Mouse (Mus musculus): ENCODE results near the gene 1700025G04Rik.

DNA sequence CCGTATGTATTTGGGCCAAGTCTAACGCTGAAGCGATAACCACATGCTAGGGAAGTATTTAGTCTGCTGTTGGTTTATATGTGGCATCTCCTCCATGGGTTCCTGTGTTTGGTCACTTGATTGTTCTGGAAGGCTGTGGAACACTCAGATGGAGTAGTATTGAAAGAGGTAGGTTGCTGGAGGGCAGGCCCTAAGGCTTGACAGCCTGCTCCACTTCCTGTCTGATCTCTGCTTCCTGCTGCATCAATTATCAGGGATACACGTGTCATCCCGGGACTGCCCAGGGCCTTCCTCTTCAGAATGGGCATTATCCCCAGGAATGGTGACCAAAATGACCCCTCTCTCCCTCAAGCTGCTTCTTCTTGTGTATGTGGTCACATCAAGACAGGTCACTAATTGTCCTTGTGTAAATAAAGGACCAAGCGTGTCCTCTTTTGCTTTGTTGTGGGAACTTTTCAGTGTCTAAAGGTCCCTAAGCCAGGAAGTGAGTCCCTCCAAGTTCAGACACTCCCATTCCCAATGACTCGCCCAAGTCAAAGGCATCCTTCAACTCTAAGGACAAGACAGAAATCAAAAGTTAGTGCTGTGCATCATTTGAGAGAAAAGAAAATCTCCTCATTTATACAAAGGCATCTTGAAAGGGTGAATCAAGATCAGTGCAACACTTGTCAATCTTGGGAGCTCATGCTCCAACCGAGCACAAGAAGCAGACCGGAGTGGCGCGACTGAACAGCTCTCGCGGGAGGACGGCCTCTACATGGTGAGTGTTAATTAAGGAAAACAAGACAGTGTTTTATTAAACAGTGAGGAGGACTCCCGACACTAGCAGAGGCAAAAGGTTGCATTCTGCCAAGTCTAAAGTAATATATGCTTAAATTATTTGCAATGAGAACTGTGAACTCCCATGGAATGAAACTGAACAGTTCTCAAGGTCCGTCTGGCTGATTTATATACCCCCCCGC is 114.2 kb downstream of the 1700025G04Rik start:
- TF ChIP-seq CTCF (IDR thresholded peaks at IDR 0.05; ENCODE audit: low read depth) (no peak), EP300 (IDR thresholded peaks at IDR 0.05; ENCODE audit: low read depth) (no peak)
